8 mouse cellular contexts compared by ENCODE assay signal in the genomic region with DNA sequence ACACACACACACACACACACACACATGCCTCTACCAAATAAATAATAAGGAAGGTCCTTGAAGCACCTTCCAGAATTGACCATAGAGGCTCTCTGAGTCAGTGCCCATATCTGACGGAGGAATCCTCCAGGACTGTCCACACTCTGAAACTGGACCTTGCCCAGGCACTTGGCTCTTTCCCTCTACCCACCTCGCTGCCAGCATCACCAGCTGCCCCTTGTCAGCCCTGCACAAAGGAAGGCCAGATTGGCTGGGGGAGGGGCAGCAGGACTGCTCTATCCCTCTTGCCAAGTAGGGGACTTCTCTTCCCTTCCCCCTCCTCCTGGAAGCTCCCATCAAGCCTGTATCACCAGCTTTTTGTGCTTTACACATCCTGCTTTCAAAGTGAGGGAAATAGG. TPM values are rescaled to one million over a fixed set of nuclear protein-coding genes. Genes with fewer than 3 reads are reported as not detected.
A peak's percentile ranks its signal among the peaks of the same experiment; 100 is the strongest.
DNase-seq lines count a peak whose midpoint lies in the region; ATAC-seq lines count a peak whose summit lies in the region.

No protein-coding gene starts in this region.

- no peak for ATAC-seq in heart, embryonic 12.5 days (ENCODE audit: insufficient number of reproducible peaks, low FRiP score)
- no peak for ATAC-seq in CD4-positive, CD25-positive, alpha-beta regulatory T cell, adult 4 months

- peaks cover 12% of the 10 kb centered on the region for H3K4me1 ChIP-seq in heart, embryonic 12.5 days (replicated peaks)
- peaks cover 26% of the 10 kb centered on the region for H3K4me1 ChIP-seq in midbrain, embryonic 10.5 days

- no peaks in the 10 kb centered on the region for H3K36me3 ChIP-seq in heart, embryonic 12.5 days
- no peaks in the 10 kb centered on the region for H3K36me3 ChIP-seq in midbrain, embryonic 10.5 days

- DNase-seq in heart, adult 11 months: peak; percentile 98
- DNase-seq in cerebellum, adult 8-10 months: peak; percentile 98
- DNase-seq in gastrocnemius, postnatal 10 days: peak; percentile 67
- peak; percentile 36 to 58 for DNase-seq in kidney, adult 8-10 months
- peak; percentile 17 for DNase-seq in midbrain, embryonic 10.5 days (ENCODE audit: low spot score)
- DNase-seq in c-Kit-positive CD71-positive TER-119-positive erythroid progenitor cells, embryonic 14.5 days (ENCODE audit: low spot score): no peak

- H3K9ac ChIP-seq in heart, embryonic 12.5 days: no peak overlapping the region

- WGBS in heart, embryonic 12.5 days: 24% methylated on average over 2 of the region's 2 CpGs
- 48% methylated on average over 2 of the region's 2 CpGs for WGBS in midbrain, embryonic 10.5 days

- H3K27me3 ChIP-seq in heart, embryonic 12.5 days (replicated peaks): no peaks in the 10 kb centered on the region
- H3K27me3 ChIP-seq in midbrain, embryonic 10.5 days (ENCODE audit: low read depth, poor library complexity, severe bottlenecking): no peaks in the 10 kb centered on the region

- H3K4me2 ChIP-seq in heart, embryonic 12.5 days: no peak overlapping the region

- H3K9me3 ChIP-seq in heart, embryonic 12.5 days (replicated peaks): no peaks in the 10 kb centered on the region
- H3K9me3 ChIP-seq in midbrain, embryonic 10.5 days (replicated peaks): no peaks in the 10 kb centered on the region

- H3K4me3 ChIP-seq in heart, embryonic 12.5 days: no peak overlapping the region
- H3K4me3 ChIP-seq in midbrain, embryonic 10.5 days: no peak overlapping the region

- H3K27ac ChIP-seq in heart, embryonic 12.5 days (ENCODE audit: poor library complexity, severe bottlenecking): no peak overlapping the region
- H3K27ac ChIP-seq in midbrain, embryonic 10.5 days (replicated peaks): peak overlapping the region; percentile 63

RNA-seq across cellular contexts. Expression of gene Gramd1b, which starts 6.5 kb away (rescaled TPM):
- 7.9 and 10.5 TPM in 2 replicates for polyA plus RNA-seq in heart, embryonic 12.5 days (2016; fragmentation: Nextera tagmentation; extraction: Ambion mirVana)
- 10 to 100 TPM; 15.6 to 20.4 TPM for total RNA-seq in gastrocnemius, postnatal 10 days (2021)
- polyA plus RNA-seq in midbrain, embryonic 10.5 days (2016; fragmentation: Nextera tagmentation; extraction: Ambion mirVana): 2.3 and 3.7 TPM in 2 replicates
- polyA plus RNA-seq in CD4-positive, CD25-positive, alpha-beta regulatory T cell, adult 4 months (2017; shearing (Covaris generic)): 10 to 100 TPM; 57.6 to 69.2 TPM
